Mouse (Mus musculus) cerebellum, adult (tissue): ENCODE measurements around the gene Dchs1.

ENCODE experiments used
- ATAC-seq: cut with Nextera tagmentation; 2 replicates; pipeline ENCODE4 v1.9.2; 2017; ENCODE audit warnings: mild to moderate bottlenecking, moderate library complexity, mixed read lengths; ENCODE audit not compliant: insufficient number of reproducible peaks, low FRiP score, low TSS enrichment

The Dchs1 gene

GRCm38 (mm10) chr7:105786506-105787284, 759 bp downstream of the Dchs1 start:
- no peak for ATAC-seq

DNA sequence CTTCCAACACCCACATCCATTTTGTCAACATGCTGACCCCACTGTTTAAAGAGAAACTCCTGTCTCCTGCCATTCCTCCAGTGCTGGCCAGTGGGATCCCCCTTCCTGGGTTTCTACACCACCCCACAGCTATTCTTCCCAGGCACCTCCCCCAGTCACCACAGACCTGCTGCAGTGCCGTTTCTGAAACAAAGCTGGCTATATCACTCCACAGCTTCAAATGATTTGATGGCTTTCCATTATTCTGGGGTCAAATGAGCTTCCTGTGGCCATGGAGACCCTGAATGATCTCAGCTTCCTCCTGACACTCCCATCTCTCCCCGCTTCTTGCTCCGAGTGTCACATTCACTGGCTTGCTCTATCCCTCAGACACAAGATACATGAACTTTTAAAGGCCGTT, 2.9 kb downstream of the Dchs1 start:
- ATAC-seq: no peak

- ATAC-seq: no peak
These were observed 3.6 kb downstream of the Dchs1 start for GRCm38 (mm10) chr7:105783861-105784260.

GRCm38 (mm10) chr7:105778553-105779265, 8.7 kb downstream of the Dchs1 start:
- no peak for ATAC-seq

GRCm38 (mm10) chr7:105777797-105778552, 9.5 kb downstream of the Dchs1 start:
- ATAC-seq: no peak

DNA sequence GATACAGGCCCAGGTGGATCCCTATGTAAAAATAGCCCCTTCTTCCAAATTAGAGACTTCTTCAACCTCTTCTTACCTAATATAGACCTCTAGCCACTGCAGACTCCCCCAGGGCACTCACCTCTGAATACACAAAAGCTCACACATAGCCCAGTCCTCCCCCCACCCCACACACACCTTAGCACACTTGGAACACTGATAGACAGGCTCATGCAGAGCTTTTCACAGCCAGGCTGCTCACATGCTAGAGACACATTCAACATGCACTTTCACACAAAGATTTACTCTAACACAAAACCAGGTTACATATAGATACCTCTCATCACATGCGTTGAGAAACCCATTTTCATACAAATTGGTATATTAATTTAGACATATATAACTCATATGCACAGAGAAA, 10.1 kb downstream of the Dchs1 start:
- no peak for ATAC-seq

GRCm38 (mm10) chr7:105776026-105776425, 11.4 kb downstream of the Dchs1 start:
- ATAC-seq: no peak

DNA sequence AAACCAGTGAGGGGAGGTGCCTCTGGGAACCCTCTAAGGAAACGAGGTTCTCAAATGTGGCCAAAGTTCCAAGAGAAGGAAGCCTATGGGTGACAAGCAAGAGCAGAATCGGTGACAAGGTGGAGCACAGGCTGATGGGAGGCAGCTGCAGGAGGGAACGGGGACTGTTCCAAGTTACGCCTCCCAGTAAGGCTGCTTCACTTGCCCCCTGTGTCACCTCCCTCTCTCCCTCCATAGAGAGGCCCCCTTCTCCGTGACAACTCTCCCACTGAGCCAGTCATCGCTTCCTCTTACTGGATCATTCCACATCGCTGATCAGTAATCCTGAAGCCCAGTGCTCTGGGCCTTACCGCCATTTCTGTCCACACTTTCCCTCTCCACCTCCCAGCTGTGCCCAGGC, 12.8 kb downstream of the Dchs1 start:
- ATAC-seq: no peak

DNA sequence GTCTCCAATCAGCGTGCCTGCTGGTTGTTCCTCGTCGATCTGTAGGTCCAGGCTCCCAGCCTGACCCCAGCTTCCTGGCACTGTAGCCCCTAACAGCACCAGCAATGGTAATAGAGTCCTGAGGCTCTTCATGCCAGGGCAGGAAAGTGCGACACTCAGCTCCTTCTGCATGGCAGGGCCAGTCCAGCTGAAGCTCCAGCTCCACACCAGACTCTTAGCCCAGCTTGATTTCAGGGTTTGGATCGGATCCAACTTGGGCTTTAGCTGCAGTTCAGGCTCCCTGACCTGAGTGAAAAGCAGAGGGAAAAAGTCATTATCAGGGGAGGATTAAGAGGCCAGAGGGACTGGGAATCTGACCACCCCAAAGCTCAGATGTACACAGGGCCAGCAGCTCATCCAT, 14.4 kb downstream of the Dchs1 start:
- no peak for ATAC-seq

GRCm38 (mm10) chr7:105772331-105772730, 15.1 kb downstream of the Dchs1 start:
- ATAC-seq: no peak

DNA sequence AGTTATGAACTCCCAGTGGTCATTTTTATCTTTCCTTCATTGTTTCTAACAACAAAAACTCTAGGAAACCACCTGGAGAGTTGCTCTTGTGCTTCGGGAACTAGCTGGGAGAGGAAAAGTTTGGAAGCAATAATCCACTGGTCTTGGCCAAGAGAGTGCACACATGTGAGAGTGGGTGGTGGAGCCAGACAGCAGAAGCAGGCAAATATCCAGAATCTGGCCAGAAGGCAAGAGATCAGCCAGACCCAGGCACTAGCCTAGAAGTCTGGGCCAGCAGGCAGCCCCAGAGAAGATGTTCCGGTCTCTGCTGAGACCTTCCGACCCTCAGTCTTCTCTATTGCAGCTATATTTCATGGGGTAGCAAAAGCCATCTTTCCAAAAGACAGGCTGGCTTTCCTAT, 17.5 kb downstream of the Dchs1 start:
- ATAC-seq: no peak

DNA sequence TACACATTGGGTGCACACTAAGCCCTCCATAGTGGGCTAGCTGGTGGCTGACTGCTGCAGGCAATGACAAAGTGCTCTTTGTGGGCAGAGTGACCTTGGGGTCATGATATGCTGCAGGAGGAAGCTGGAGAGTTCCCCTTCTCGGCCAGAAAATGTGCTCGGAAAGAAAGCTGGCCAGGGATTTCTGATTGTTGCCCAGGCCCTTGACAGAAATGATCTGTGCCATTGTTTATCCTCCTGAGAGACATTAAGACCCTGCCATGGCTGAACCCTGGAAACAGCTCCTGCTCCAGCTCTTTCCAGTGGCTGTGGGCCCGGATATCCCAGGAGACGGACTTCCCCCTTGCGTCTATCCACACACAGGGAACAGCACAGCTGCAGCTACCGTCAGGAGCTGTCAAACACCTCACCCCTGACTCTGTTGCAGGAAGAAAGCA, 19.7 kb downstream of the Dchs1 start:
- no peak for ATAC-seq

DNA sequence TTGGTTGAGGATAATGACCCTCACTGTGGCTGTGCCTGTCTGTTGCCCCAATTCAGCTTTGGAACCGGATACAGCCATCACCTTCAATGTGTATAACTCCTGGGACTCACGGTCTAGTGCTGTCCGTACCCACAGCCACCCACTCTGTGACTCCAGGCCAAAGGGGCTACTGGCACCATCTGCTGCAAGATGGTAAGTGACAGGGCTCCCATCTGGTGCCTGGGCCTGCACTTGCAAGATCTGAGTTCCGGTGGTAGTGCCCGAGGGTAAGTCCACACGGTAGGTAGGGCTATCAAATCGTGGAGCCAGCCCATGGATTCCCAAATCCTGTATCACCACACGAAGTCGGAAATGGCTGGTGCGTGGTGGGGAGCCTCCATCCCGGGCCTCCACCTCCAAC, 23.1 kb downstream of the Dchs1 start:
- ATAC-seq: no peak

DNA sequence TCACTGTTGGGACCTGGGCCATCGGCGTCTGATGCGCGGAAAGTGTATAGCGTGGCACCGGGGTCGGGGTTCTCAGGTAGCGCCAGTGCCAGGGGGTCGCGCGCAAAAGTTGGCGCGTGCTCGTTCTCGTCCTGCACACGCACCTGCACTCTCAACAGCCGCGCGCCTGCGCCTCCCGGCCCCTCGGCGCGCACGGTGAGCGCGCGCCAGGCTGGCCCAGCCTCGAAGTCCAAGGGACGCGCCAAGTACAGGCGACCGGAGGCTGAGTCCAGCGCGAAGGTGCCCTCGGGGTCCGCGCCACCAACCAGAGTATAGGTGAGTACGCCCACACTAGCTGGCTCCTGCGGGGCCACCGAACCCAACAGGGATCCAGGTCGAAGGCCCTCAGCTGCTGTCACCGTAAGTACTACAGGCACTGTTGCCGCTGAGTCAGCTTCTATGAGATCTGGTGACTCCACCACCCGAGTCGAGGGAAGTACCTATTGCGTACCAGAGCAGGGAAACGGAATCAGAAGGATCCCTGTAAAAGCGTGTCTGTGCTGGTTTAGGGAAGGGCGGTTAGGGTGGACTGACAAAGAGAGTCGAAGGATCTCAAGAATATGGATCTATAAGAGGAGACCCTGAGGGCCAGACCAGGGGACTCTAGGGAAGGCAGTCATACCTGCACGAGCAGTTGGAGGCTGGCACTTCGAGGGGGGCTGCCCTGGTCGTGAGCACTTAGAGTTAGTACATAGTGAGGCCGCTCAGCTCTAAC, 24.8 kb downstream of the Dchs1 start:
- ATAC-seq: no peak

GRCm38 (mm10) chr7:105761813-105762484, 25.5 kb downstream of the Dchs1 start:
- no peak for ATAC-seq

- ATAC-seq: no peak
These were observed 34.2 kb downstream of the Dchs1 start for GRCm38 (mm10) chr7:105753281-105753680.

DNA sequence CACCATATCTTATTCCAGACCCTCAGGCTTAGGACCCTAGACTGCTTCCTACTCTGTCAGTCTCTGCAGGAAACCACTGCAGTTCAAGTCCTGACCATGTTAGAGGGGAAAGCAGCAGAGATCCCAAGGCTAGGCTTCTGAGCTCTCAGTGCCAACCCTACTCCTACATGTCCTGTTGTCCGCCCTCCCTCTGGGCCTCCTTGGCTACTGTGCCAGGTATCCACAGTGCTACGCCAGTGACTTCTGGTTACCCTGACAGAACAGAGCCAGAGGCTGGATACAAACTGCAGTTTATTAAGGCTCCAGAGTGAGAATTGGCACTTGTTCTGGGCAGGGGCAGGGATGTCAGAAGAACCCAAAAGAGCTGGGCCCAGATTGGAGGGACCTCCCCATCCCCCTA, 34.7 kb downstream of the Dchs1 start:
- peak; percentile 41; the same call in 1 of the 2 replicates for ATAC-seq

- ATAC-seq: peak; percentile 90
These were observed 35.7 kb downstream of the Dchs1 start, which contains the start of gene Tpp1 for GRCm38 (mm10) chr7:105751491-105752433. Tpp1 (minus strand) TSS chr7:105752235.

- ATAC-seq: no peak
These were observed 39.7 kb downstream of the Dchs1 start for GRCm38 (mm10) chr7:105747776-105748175.
